Mouse (Mus musculus): ENCODE data around the gene Il1r2. TPM values are rescaled to one million over a fixed set of nuclear protein-coding genes. Genes with fewer than 3 reads are reported as not detected.

Il1r2 gene
- polyA plus RNA-seq, 1 experiment from 2014 or later, result 0.49 TPM

GRCm38 (mm10) chr1:40171878-40172277, 98.0 kb downstream of the Il1r2 start:
- H3K27ac ChIP-seq (replicated peaks), result no peak overlapping the region
- 94% methylated on average over 5 of the region's 5 CpGs for WGBS
- no peak for DNase-seq (ENCODE audit: low spot score)
- H3K9me3 ChIP-seq (replicated peaks), result no peaks in the 10 kb centered on the region
- H3K27me3 ChIP-seq (ENCODE audit: low read depth, poor library complexity, severe bottlenecking), result no peaks in the 10 kb centered on the region
- no peak overlapping the region for H3K4me3 ChIP-seq
- H3K36me3 ChIP-seq, result no peaks in the 10 kb centered on the region
- H3K4me1 ChIP-seq, result no peaks in the 10 kb centered on the region

- 85% methylated on average over 3 of the region's 3 CpGs for WGBS
These were observed 100.3 kb downstream of the Il1r2 start for GRCm38 (mm10) chr1:40174146-40174545.

More at GRCm38 (mm10) chr1:40174146-40174545, 100.3 kb downstream of the Il1r2 start:
- no peaks in the 10 kb centered on the region for H3K36me3 ChIP-seq
- DNase-seq (ENCODE audit: low spot score), result no peak
- H3K27ac ChIP-seq (replicated peaks), result no peak overlapping the region
- H3K4me1 ChIP-seq, result no peaks in the 10 kb centered on the region
- H3K27me3 ChIP-seq (ENCODE audit: low read depth, poor library complexity, severe bottlenecking), result no peaks in the 10 kb centered on the region
- no peak overlapping the region for H3K4me3 ChIP-seq
- H3K9me3 ChIP-seq (replicated peaks), result no peaks in the 10 kb centered on the region

Other genes starting within 250 kb of the Il1r2 start
- gene Map4k4, start 173.2 kb upstream of the Il1r2 start, polyA plus RNA-seq (2016; fragmentation: Nextera tagmentation; extraction: Ambion mirVana), result 25.1 and 37.8 TPM in 2 replicates
- gene Il1r1, start 151.0 kb downstream of the Il1r2 start, polyA plus RNA-seq (2016; fragmentation: Nextera tagmentation; extraction: Ambion mirVana), result 0.53 and 0.75 TPM in 2 replicates

Data from midbrain, embryonic 10.5 days (tissue).